Mouse (Mus musculus): ENCODE data around the gene 1700013G24Rik. TPM values are rescaled to one million over a fixed set of nuclear protein-coding genes. Genes with fewer than 3 reads are reported as not detected.
"Not testable (repeated sequence)": the region's sequence is repeated elsewhere in the genome, so short reads cannot be mapped to it uniquely, and the experiment has no call there.

The 1700013G24Rik gene
- not detected in 2 replicates for polyA plus RNA-seq (2016; fragmentation: Nextera tagmentation; extraction: Ambion mirVana)

- 83% methylated on average over 8 of the region's 8 CpGs for WGBS
- Histone ChIP-seq H3K27me3 (ENCODE audit: low read depth, poor library complexity, severe bottlenecking) (no peaks in the 10 kb centered on the region), H3K27ac (replicated peaks) (0 out of 2 replicates have a peak within 1 kb of the TSS, but pooled peaks have one; percentile 10), H3K36me3 (no peaks in the 10 kb centered on the region), H3K4me3 (no peak within 1 kb of the TSS), H3K4me1 (0 out of 2 replicates have a peak, but pooled peaks cover 4% of the 10 kb centered on the region), H3K9me3 (replicated peaks) (no peaks in the 10 kb centered on the region)
- no peak for DNase-seq (ENCODE audit: low spot score)
Measured at GRCm38 (mm10) chr4:137453234-137453767, at the start of gene 1700013G24Rik. 1700013G24Rik (plus strand) TSS chr4:137453284.

DNA sequence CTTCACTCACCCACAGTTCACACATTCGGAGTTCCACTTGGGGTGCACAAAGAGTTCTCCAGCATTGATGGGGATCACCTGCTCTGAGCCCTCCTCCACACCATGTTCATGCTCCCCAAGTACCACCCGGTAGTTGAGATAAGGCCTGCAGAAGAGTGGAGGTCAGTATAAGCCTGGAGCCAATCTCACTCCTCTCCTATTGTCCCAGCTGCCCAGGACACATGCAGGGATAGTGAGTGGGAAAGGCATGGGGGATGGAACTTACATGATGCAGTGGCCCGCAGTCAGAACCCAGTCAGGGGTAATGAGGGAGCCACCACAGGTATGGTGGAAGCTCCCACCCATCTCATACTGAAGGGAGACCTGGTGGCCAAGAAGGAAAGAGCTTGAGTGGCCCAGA is 47.5 kb upstream of the 1700013G24Rik start:
- 91% methylated on average over 3 of the region's 3 CpGs for WGBS
- no peak for DNase-seq (ENCODE audit: low spot score)
- Histone ChIP-seq H3K27ac (replicated peaks) (no peak overlapping the region), H3K4me3 (no peak overlapping the region), H3K9me3 (replicated peaks) (no peaks in the 10 kb centered on the region), H3K4me1 (no peaks in the 10 kb centered on the region), H3K36me3 (no peaks in the 10 kb centered on the region), H3K27me3 (ENCODE audit: low read depth, poor library complexity, severe bottlenecking) (no peaks in the 10 kb centered on the region)

- Histone ChIP-seq H3K27me3 (ENCODE audit: low read depth, poor library complexity, severe bottlenecking) (no peaks in the 10 kb centered on the region), H3K4me3 (no peak within 1 kb of the TSS), H3K4me1 (no peaks in the 10 kb centered on the region), H3K36me3 (no peaks in the 10 kb centered on the region), H3K27ac (replicated peaks) (no peak within 1 kb of the TSS), H3K9me3 (replicated peaks) (no peaks in the 10 kb centered on the region)
- DNase-seq (ENCODE audit: low spot score): no peak
- 87% methylated on average over 5 of the region's 5 CpGs for WGBS
Measured at GRCm38 (mm10) chr4:137409691-137410090, 43.4 kb upstream of the 1700013G24Rik start, which contains the start of gene Cela3a. Cela3a (minus strand) TSS chr4:137409791.

GRCm38 (mm10) chr4:137412185-137412709 is 40.8 kb upstream of the 1700013G24Rik start:
- not testable (repeated sequence) for H3K27ac ChIP-seq (replicated peaks); DNase-seq (ENCODE audit: low spot score); H3K27me3 ChIP-seq (ENCODE audit: low read depth, poor library complexity, severe bottlenecking); H3K36me3 ChIP-seq; H3K9me3 ChIP-seq (replicated peaks); H3K4me1 ChIP-seq; H3K4me3 ChIP-seq
- 86% methylated on average over 7 of the region's 7 CpGs for WGBS

DNA sequence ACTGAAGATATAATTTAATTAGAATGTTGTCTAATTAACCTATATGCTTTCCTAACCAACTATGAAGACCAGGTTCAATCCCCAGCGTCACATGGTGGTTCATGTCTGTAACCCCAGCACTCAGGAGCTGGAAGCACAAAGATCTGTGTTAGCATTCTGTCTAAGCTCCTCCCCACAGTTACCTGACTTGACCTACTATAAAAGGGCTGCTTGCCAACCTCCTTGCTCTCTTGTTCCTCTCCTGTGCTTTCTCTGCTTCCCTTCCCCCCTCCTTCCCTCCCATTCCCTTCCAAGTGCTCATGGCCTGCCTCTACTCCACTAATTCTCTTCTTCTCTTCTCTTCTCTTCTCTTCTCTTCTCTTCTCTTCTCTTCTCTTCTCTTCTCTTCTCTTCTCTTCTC is 38.1 kb upstream of the 1700013G24Rik start:
- no peak overlapping the region for H3K27ac ChIP-seq (replicated peaks)
- no peak for DNase-seq (ENCODE audit: low spot score)
- WGBS: 65% methylated on average over 1 of the region's 1 CpGs
- no peak overlapping the region for H3K4me3 ChIP-seq
- no peaks in the 10 kb centered on the region for H3K36me3 ChIP-seq
- H3K9me3 ChIP-seq (replicated peaks): no peaks in the 10 kb centered on the region
- H3K4me1 ChIP-seq: no peaks in the 10 kb centered on the region
- no peaks in the 10 kb centered on the region for H3K27me3 ChIP-seq (ENCODE audit: low read depth, poor library complexity, severe bottlenecking)

- no peaks in the 10 kb centered on the region for H3K9me3 ChIP-seq (replicated peaks)
- no peak overlapping the region for H3K27ac ChIP-seq (replicated peaks)
- H3K36me3 ChIP-seq: no peaks in the 10 kb centered on the region
- 83% methylated on average over 11 of the region's 11 CpGs for whole genome bisulfite sequencing
- no peaks in the 10 kb centered on the region for H3K4me1 ChIP-seq
- no peak for DNase-seq (ENCODE audit: low spot score)
- H3K27me3 ChIP-seq (ENCODE audit: low read depth, poor library complexity, severe bottlenecking): no peaks in the 10 kb centered on the region
- no peak overlapping the region for H3K4me3 ChIP-seq
Measured at GRCm38 (mm10) chr4:137417712-137418564, 35.1 kb upstream of the 1700013G24Rik start.

DNA sequence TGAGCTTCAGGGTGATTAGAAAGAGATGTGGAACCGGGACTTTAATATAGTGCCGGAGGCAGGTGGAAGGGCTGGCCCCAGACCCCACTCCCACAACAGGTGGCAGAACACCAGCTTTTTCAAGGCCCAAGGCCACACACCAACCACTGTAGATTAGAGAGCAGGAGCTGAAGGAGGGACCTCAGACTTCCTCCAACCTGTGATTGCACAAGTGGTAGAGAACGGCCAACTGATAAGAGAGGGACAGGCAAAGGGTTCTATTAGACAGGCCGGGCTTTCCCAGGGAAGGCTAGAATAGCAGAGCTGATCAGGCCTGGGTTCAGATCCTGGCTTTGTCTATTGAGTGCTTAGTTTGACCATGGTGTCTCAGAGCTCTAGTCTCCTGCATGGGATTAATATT is 22.6 kb upstream of the 1700013G24Rik start, which contains the start of gene Cela3b:
TSS of gene Cela3b (minus strand) at position 39 of the 400 bp plus-strand sequence.
- 89% methylated on average over 4 of the region's 4 CpGs for WGBS
- no peaks in the 10 kb centered on the region for H3K36me3 ChIP-seq

DNA sequence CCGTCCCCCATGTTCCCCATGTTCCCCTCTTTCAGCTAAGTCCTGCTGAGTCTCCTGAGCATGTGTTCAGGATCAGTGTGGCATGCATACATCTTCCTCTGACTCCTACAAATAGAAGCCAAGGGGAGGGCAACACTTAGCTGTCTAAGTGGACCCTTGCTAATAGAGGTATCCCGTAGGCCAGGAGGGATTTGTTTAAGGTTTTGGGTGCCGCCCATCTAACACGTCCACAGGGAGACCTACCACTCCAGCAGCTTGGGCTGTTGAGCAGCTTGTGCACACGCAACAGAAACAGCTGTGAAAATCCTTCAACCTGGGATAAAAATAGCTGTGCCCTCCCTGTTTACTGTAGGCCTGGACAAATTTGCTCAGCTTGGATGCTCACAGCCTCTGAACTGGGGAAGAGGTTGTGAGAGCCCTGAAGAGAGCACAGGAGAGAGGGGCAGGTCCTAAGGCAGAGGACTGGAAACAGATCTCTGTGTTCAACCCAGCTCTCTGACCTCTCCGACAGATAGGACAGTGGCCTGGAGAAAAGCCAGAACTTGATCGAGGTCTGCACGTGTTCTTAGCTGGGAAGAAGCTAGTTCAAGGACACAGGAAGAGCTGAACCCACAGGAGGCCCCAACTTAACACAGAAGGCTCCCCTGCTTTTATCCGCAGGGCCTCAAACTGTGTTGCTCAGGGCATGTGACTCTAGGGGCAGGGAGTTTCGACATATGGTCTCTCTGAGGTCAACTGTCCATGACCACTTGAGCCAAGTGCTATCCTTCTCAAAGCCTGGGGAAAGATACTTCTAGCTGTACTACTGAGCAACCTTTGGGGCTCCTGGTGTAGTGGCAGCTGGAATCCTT is 20.2 kb upstream of the 1700013G24Rik start:
- not testable (repeated sequence) for H3K27ac ChIP-seq (replicated peaks); DNase-seq (ENCODE audit: low spot score); H3K27me3 ChIP-seq (ENCODE audit: low read depth, poor library complexity, severe bottlenecking); H3K9me3 ChIP-seq (replicated peaks); H3K4me1 ChIP-seq; H3K4me3 ChIP-seq; H3K36me3 ChIP-seq
- 87% methylated on average over 10 of the region's 10 CpGs for WGBS

More for the DNA sequence above, 22.6 kb upstream of the 1700013G24Rik start, which contains the start of gene Cela3b:
- Histone ChIP-seq H3K27ac (replicated peaks) (no peak within 1 kb of the TSS), H3K4me3 (no peak within 1 kb of the TSS), H3K27me3 (ENCODE audit: low read depth, poor library complexity, severe bottlenecking) (no peaks in the 10 kb centered on the region), H3K9me3 (replicated peaks) (no peaks in the 10 kb centered on the region), H3K4me1 (no peaks in the 10 kb centered on the region)
- no peak for DNase-seq (ENCODE audit: low spot score)

- H3K4me1 ChIP-seq: no peaks in the 10 kb centered on the region
- DNase-seq (ENCODE audit: low spot score): no peak
- no peak overlapping the region for H3K27ac ChIP-seq (replicated peaks)
- no peaks in the 10 kb centered on the region for H3K27me3 ChIP-seq (ENCODE audit: low read depth, poor library complexity, severe bottlenecking)
- WGBS: 86% methylated on average over 8 of the region's 8 CpGs
- H3K36me3 ChIP-seq: no peaks in the 10 kb centered on the region
- H3K9me3 ChIP-seq (replicated peaks): no peaks in the 10 kb centered on the region
- H3K4me3 ChIP-seq: no peak overlapping the region
Measured at GRCm38 (mm10) chr4:137436979-137437669, 16.0 kb upstream of the 1700013G24Rik start.

- Histone ChIP-seq H3K27ac (replicated peaks) (no peak overlapping the region), H3K4me1 (no peaks in the 10 kb centered on the region), H3K9me3 (replicated peaks) (no peaks in the 10 kb centered on the region), H3K36me3 (no peaks in the 10 kb centered on the region), H3K27me3 (ENCODE audit: low read depth, poor library complexity, severe bottlenecking) (no peaks in the 10 kb centered on the region), H3K4me3 (no peak overlapping the region)
- no peak for DNase-seq (ENCODE audit: low spot score)
- WGBS: 95% methylated on average over 8 of the region's 8 CpGs
Measured at GRCm38 (mm10) chr4:137438842-137439241, 14.2 kb upstream of the 1700013G24Rik start.

GRCm38 (mm10) chr4:137441332-137441731 is 11.8 kb upstream of the 1700013G24Rik start:
- H3K9me3 ChIP-seq (replicated peaks): no peaks in the 10 kb centered on the region
- no peak overlapping the region for H3K27ac ChIP-seq (replicated peaks)
- no peak overlapping the region for H3K4me3 ChIP-seq
- 85% methylated on average over 4 of the region's 4 CpGs for WGBS
- H3K27me3 ChIP-seq (ENCODE audit: low read depth, poor library complexity, severe bottlenecking): no peaks in the 10 kb centered on the region
- no peak for DNase-seq (ENCODE audit: low spot score)
- H3K36me3 ChIP-seq: no peaks in the 10 kb centered on the region
- no peaks in the 10 kb centered on the region for H3K4me1 ChIP-seq

- Histone ChIP-seq H3K36me3 (no peaks in the 10 kb centered on the region), H3K4me3 (no peak overlapping the region), H3K4me1 (no peaks in the 10 kb centered on the region), H3K27ac (replicated peaks) (no peak overlapping the region), H3K9me3 (replicated peaks) (no peaks in the 10 kb centered on the region), H3K27me3 (ENCODE audit: low read depth, poor library complexity, severe bottlenecking) (no peaks in the 10 kb centered on the region)
- WGBS: 36% methylated on average over 5 of the region's 5 CpGs
- peak; percentile 72 for DNase-seq (ENCODE audit: low spot score)
Measured at GRCm38 (mm10) chr4:137443625-137444024, 9.5 kb upstream of the 1700013G24Rik start.

Measured in midbrain, embryonic 10.5 days (tissue).